25 mouse cellular contexts compared by ENCODE assay signal in the genomic region with DNA sequence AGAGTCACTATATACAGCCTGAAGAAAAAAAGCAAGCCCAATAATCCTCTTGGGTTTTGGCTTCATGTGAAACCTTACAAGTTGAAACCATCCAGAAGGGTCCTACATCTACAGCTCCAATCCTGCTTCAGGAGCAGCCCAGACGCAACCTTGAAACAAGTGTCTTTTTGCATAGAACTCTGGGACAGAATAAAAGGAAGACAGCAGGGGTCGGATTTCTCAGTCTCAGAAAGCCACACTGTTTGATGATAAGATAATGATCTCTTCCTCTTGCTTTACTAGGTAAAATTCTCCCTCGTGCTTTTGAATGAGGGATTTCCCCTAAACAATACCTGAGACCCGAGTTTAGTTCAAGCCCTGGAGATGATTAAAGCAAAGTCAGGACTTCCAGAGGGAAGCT.
"Had no signal": no experiment of that assay in that cellular context is flagged by ENCODE, and none has a peak within 500 bp of the region (broad histone marks: within the 10 kb centered on the region; RNA-seq: fewer than 3 reads in every experiment).

No protein-coding gene starts in this region.

- H3K27me3 ChIP-seq: embryonic facial prominence, embryonic 12.5 days; embryonic facial prominence, embryonic 13.5 days; embryonic facial prominence, embryonic 15.5 days; forebrain, embryonic 12.5 days; forebrain, embryonic 13.5 days; forebrain, embryonic 15.5 days had no signal

- DNase-seq: cerebellum, adult 9-11 months; cerebellum, postnatal 10 days; cerebellum, postnatal 14 days; cerebellum, postnatal 25 days; cerebellum, postnatal 36 days; embryo, embryonic 11 days; forebrain, postnatal 0 days; gastrocnemius, adult 2 months; gastrocnemius, postnatal 10 days; gastrocnemius, postnatal 14 days; gastrocnemius, postnatal 25 days; gastrocnemius, postnatal 36 days; heart, adult 11 months; heart, adult 18-20 months; heart, adult 2 months had no signal

- H3K4me1 ChIP-seq: forebrain, embryonic 12.5 days; forebrain, embryonic 13.5 days; forebrain, embryonic 15.5 days; heart, embryonic 10.5 days had no signal

- H3K27ac ChIP-seq: embryonic facial prominence, embryonic 10.5 days; embryonic facial prominence, embryonic 12.5 days; embryonic facial prominence, embryonic 13.5 days; embryonic facial prominence, embryonic 15.5 days; forebrain, embryonic 10.5 days; forebrain, embryonic 12.5 days; forebrain, embryonic 13.5 days; forebrain, embryonic 15.5 days; gastrocnemius, adult 2 months; heart, adult 2 months; heart, embryonic 10.5 days had no signal

- H3K36me3 ChIP-seq: embryonic facial prominence, embryonic 10.5 days; embryonic facial prominence, embryonic 12.5 days; embryonic facial prominence, embryonic 13.5 days; embryonic facial prominence, embryonic 15.5 days; forebrain, embryonic 10.5 days; forebrain, embryonic 12.5 days; forebrain, embryonic 15.5 days; heart, embryonic 10.5 days had no signal

- H3K4me3 ChIP-seq: embryonic facial prominence, embryonic 10.5 days; embryonic facial prominence, embryonic 12.5 days; embryonic facial prominence, embryonic 13.5 days; embryonic facial prominence, embryonic 15.5 days; erythroblast, embryonic 14.5 days; forebrain, embryonic 10.5 days; forebrain, embryonic 12.5 days; forebrain, embryonic 13.5 days; forebrain, embryonic 15.5 days; gastrocnemius, adult 2 months; heart, adult 2 months; heart, embryonic 10.5 days had no signal

- H3K9me3 ChIP-seq: embryonic facial prominence, embryonic 10.5 days; embryonic facial prominence, embryonic 12.5 days; embryonic facial prominence, embryonic 13.5 days; embryonic facial prominence, embryonic 15.5 days; forebrain, embryonic 10.5 days; forebrain, embryonic 12.5 days; forebrain, embryonic 13.5 days; heart, embryonic 10.5 days had no signal
